Mouse (Mus musculus) cerebellum, postnatal 4 days (tissue): ENCODE results near the gene Gnb1l.

Source experiments
- DNase-seq, 2 experiments: peaks; one replicate each; pipeline ENCODE4 v3.0.0; 2022; ENCODE audit warnings: low spot score in 2 of 2, mixed read lengths in 1 of 2

The Gnb1l gene

GRCm38 (mm10) chr16:18586906-18587546 is 88.5 kb downstream of the Gnb1l start:
- DNase-seq = no peak

DNA sequence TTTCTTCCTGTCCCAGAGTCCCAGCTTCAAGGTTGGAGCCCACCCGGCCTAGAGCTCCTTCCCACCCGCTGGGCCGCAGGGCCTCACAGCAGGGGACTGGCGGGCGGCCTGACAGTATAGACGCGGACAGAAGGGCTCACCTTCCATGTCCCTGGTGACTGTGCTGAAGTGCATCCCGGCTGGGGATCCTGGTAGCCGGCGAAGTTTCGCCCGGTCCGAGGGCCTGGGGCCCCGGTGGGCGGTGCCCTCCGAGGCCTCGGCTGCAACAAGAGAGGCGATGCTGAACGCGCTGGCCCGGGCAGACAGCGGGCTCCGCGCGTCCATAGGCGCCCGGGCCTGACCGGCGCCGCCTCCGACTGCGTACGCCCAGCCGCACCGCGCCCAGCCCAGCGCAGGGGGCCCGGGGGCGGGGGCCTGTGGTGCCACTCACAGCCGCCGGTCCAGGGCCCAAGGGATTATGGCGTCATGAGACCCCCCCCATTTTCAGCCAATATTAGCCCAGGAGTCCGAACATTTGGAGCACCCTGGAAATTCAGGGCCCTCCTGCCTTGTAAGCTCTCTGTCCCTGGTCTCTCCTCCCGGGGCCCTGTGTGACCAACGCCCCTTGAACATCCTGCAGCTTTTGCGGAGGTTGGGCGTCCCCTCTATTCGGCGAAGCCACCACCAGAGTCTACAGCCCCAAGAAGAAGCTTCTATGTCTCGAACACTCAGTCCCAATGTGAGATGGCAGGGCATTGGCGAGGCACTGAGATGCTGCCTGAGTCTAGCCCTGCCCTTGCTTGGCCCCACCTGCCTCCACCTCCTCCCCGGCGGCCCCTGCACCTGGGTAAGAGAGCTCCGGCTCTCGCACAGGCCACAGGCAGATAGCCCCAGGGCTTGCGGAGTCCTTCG is 89.6 kb downstream of the Gnb1l start:
- no peak for DNase-seq

DNA sequence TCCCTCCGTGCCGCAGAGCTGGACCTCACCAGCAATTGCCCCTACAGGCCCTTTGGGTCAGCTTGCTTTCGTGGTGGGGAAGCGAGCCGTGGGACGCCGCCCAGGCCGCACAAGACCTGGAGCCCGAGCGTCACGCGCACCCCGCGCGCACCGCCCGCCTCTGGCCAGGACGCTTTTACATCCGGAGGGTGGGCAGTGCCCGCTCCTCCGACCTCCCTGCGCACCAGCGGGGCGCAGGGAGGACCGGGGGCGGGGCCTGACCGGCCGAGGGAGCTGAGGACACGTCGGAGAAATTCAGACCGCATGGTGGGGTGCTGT is 90.2 kb downstream of the Gnb1l start:
- no peak for DNase-seq

- DNase-seq = no peak
Measured at GRCm38 (mm10) chr16:18589080-18589621, 90.6 kb downstream of the Gnb1l start.

GRCm38 (mm10) chr16:18589804-18590790 is 91.6 kb downstream of the Gnb1l start, which contains the start of gene Tbx1:
Gene Tbx1, minus strand, starts transcription at chr16:18590671.
- no peak for DNase-seq

- DNase-seq = no peak
Measured at GRCm38 (mm10) chr16:18591047-18592018, 92.8 kb downstream of the Gnb1l start.

DNA sequence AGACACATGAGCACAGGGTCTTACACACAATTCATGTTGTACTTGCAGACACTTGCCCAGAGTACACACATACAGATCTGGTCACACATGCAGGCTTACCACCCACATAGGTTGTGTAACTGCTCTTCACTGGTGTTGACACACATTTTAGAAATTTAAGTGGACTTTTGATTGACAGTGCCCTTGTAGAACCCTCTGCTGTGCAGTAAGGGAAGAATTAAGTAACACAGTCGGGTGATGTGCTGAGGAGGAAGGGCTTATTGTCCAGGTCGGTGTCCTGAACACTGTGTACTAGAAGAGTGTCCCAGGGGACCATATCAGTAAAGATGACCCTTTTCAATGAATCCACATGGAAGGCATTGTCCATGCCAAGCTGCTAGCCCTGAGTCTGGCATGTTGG is 95.4 kb downstream of the Gnb1l start:
- DNase-seq = no peak

- no peak for DNase-seq
Measured at GRCm38 (mm10) chr16:18596255-18596654, 97.7 kb downstream of the Gnb1l start.

GRCm38 (mm10) chr16:18598006-18598405 is 99.5 kb downstream of the Gnb1l start:
- DNase-seq = no peak

GRCm38 (mm10) chr16:18601447-18601846 is 102.9 kb downstream of the Gnb1l start:
- DNase-seq = no peak

- no peak for DNase-seq
Measured at GRCm38 (mm10) chr16:18604267-18604701, 105.8 kb downstream of the Gnb1l start.

DNA sequence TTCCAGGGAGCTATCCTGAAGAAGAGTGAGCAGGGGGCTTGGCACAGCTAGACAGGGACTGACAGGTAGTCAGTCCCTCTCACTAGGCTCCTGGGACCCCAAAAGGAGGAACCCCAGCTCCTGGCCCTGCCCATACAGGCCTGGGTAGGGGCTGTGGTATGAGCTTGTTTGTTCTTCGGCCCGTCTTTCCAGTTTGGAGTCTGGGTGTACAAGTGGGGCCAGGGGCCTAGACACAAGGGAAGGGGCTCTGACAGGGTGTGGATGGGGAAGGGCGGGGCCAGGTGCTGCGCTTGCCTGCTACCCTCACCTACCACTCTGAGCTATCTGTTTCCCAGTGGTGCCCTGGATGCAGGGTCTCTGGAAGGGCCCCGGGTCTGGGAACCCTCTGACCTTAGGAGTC is 107.2 kb downstream of the Gnb1l start:
- no peak for DNase-seq

- DNase-seq = no peak
Measured at GRCm38 (mm10) chr16:18608226-18608625, 109.7 kb downstream of the Gnb1l start.

GRCm38 (mm10) chr16:18609099-18609498 is 110.6 kb downstream of the Gnb1l start:
- DNase-seq = no peak

GRCm38 (mm10) chr16:18611752-18612151 is 113.2 kb downstream of the Gnb1l start:
- DNase-seq = no peak

DNA sequence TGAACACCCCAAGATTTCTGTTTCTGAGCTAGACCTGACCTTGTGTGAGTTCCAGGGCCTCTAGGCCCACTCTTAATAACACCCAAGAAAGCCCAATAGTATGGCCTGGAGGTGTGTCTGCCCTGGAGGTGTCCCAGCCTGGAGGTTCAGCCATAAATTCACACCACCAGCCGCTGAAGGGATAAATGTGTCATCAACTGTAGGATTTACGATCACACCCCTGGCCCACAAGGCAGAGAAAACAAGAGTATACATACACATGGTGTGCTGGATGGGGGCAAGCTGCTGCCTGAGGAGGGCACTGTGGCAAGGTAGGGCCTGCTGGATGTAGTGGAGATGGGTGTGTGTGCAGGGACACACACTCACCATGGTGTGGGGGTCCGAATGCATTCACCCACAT is 114.8 kb downstream of the Gnb1l start:
- no peak for DNase-seq
